Mouse (Mus musculus) MEL (cell line): ENCODE results near the gene Napa.
A peak's percentile ranks its signal among the peaks of the same experiment; 100 is the strongest.

ENCODE experiments used
- CTCF ChIP-seq, 3 experiments: IDR thresholded peaks in 2 of 3; conservative IDR thresholded peaks in 1 of 3; 2 replicates each; pipeline ENCODE4 v1.5.1; 2011 to 2012; ENCODE audit warnings: low read length in 3 of 3, low read depth in 2 of 3, mild to moderate bottlenecking in 2 of 3, improper control_type of control experiment in 1 of 3, inconsistent platforms in 1 of 3, mixed read lengths in 1 of 3, moderate library complexity in 1 of 3; ENCODE audit not compliant: control insufficient read depth in 1 of 3, insufficient read depth in 1 of 3, poor library complexity in 1 of 3, severe bottlenecking in 1 of 3
- ELF1 ChIP-seq: IDR thresholded peaks from 2 replicates; pipeline ENCODE4 v1.6.1; 2014; ENCODE audit warnings: low read depth, mild to moderate bottlenecking, inconsistent platforms, low read length, improper control_type of control experiment, moderate library complexity
- EP300 ChIP-seq, 2 experiments: IDR thresholded peaks; 2 replicates each; pipeline ENCODE4 v1.6.1; 2011; ENCODE audit warnings: improper control_type of control experiment in 2 of 2, low read length in 2 of 2, low read depth in 1 of 2, mild to moderate bottlenecking in 1 of 2
- JUND ChIP-seq: IDR thresholded peaks from 2 replicates; pipeline ENCODE4 v1.6.1; 2011; ENCODE audit warnings: low read depth, mild to moderate bottlenecking, improper control_type of control experiment, low read length
- KAT2A ChIP-seq: conservative IDR thresholded peaks from 2 replicates; pipeline ENCODE4 v1.6.1; 2012; ENCODE audit warnings: low read depth, low read length, improper control_type of control experiment, inconsistent platforms
- POLR2A ChIP-seq, 2 experiments: IDR thresholded peaks; 2 replicates each; pipeline ENCODE4 v1.6.1; 2011 to 2012; ENCODE audit warnings: low read length in 2 of 2, mild to moderate bottlenecking in 2 of 2, control low read depth in 1 of 2, improper control_type of control experiment in 1 of 2, low read depth in 1 of 2, moderate library complexity in 1 of 2; ENCODE audit not compliant: control insufficient read depth in 1 of 2, insufficient read depth in 1 of 2, poor library complexity in 1 of 2
- RCOR1 ChIP-seq: IDR thresholded peaks from 2 replicates; pipeline ENCODE4 v1.6.1; 2012; ENCODE audit warnings: low read depth, mild to moderate bottlenecking, inconsistent platforms, low read length, improper control_type of control experiment
- USF1 ChIP-seq: IDR thresholded peaks from 2 replicates; pipeline ENCODE4 v1.6.1; 2014; ENCODE audit warnings: low read depth, mild to moderate bottlenecking, inconsistent platforms, low read length, improper control_type of control experiment, moderate library complexity
- ZMIZ1 ChIP-seq: IDR thresholded peaks from 2 replicates; pipeline ENCODE4 v1.6.1; 2012; ENCODE audit warnings: low read depth, mild to moderate bottlenecking, inconsistent platforms, low read length, improper control_type of control experiment, moderate library complexity

- no peak for TF ChIP-seq RCOR1
- 0 out of 2 replicates have a peak, but pooled peaks have one; percentile 33 for TF ChIP-seq KAT2A
- no peak for TF ChIP-seq JUND
- peak; percentile 51 to 74; a peak in 3 of 4 replicates for TF ChIP-seq POLR2A (IDR thresholded peaks at IDR 0.05; ENCODE audit: control insufficient read depth in 1 of 2, insufficient read depth in 1 of 2, low read depth in 1 of 2, low read length in 2 of 2, poor library complexity in 1 of 2)
- no peak for TF ChIP-seq ELF1
- TF ChIP-seq EP300 (IDR thresholded peaks at IDR 0.05; ENCODE audit: low read depth in 1 of 2, low read length in 2 of 2) = no peak
- no peak for TF ChIP-seq CTCF (IDR thresholded peaks at IDR 0.05 in 2 of 3, conservative IDR thresholded peaks at IDR 0.05 in 1 of 3; ENCODE audit: control insufficient read depth in 1 of 3, insufficient read depth in 1 of 3, low read depth in 2 of 3, low read length in 3 of 3, poor library complexity in 1 of 3, severe bottlenecking in 1 of 3)
- TF ChIP-seq ZMIZ1 = no peak
- peak; percentile 72 for TF ChIP-seq USF1
These were observed 45.6 kb upstream of the Napa start for GRCm38 (mm10) chr7:16052684-16053083.
